Mouse (Mus musculus) lung, postnatal 0 days (tissue): ENCODE data around the gene Lrrc75a.

Experiments
- CTCF ChIP-seq: IDR thresholded peaks from 2 replicates; pipeline ENCODE4 v1.5.1; 2016; ENCODE audit warnings: antibody characterized with exemption, mild to moderate bottlenecking
- EP300 ChIP-seq: IDR thresholded peaks from 2 replicates; pipeline ENCODE4 v1.6.1; 2016; ENCODE audit warnings: antibody characterized with exemption, mild to moderate bottlenecking, control low read depth

DNA sequence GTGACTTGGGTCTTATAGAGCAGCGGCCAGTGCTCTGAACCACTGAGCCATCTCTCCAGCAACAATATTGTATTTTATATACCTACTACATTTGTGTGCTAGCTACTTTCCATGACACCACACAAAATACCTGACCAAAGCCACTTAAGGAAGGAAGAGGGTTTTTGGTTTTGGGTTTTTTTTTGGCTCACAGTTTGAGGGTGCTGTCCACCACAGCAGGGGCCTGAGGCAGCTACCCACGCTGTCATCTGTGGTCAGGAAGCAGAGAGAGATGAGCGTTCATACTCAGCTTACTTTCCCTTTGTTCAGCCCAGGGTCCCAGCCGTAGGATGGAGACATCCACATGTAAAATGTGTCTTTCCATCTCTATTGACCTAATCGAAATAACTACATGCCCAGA is 61.3 kb downstream of the Lrrc75a start:
- no peak for TF ChIP-seq CTCF
- TF ChIP-seq EP300: no peak
